Mouse (Mus musculus) retina, postnatal 7 days (tissue): ENCODE data around the gene Gm28042.

ENCODE experiments used
- DNase-seq: peaks from one replicate; pipeline ENCODE4 v3.0.0-alpha.2; 2012; ENCODE audit warnings: low read depth, low spot score

Gene Gm28042

DNA sequence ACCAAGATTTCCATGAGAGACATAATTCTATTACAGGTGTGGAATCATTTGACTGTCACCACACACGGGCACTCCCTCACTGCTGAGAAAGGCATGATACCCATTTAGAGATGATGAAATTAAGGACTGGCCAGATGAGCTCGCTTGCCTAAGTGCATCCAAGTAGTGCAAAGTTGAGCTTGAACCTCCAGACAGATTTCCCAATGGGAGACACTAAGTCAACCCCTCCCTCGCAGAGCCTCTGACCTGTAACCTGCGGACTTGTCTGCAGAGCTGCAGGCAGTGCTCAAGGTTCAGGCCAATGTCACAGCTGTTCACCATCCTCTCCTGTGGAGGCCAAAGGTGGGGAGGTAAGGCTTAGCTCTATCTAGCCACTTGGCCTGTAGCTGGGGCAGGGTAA is 31.5 kb downstream of the Gm28042 start:
- no peak for DNase-seq

- no peak for DNase-seq
Observed at GRCm38 (mm10) chr2:120059466-120059865, 32.2 kb downstream of the Gm28042 start.

DNA sequence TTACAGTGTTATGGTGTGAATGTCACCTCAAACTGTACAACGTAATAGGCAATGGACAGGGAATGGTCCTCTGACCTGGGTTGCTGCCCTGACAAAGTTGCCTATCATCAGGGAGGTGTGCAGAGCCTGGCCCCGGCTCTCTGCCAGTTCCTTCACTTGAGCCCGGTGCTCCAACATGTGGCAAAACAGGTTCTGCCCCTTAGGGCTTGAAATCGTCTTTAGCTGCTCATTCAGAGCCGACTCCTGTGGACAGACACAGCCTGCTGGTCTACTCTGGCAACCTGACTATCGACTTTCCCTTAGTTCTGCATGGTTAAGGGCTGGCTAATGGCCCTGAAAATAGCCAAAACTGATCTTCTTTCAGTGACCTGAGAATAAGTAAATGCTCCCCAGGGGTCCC is 32.9 kb downstream of the Gm28042 start:
- DNase-seq = no peak

DNA sequence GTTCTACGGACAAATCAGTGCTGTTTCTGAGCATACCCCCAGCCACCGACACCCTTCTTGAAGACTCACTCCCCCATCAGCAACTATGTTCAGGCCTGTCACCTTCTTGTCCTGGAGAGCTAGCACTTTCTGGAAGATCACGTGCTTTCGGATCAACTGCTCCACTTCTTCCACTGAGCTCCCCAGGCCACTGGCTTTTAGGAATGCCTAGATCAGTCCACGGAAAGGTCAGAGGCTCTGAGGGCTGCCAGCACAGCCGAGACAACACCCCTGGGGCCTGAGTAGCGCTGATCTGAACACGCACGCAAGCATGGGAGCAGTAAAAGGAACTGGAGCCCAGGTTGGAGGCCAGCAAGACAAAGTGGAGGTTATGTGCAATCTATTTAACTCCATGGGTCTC is 33.4 kb downstream of the Gm28042 start:
- DNase-seq = no peak

DNA sequence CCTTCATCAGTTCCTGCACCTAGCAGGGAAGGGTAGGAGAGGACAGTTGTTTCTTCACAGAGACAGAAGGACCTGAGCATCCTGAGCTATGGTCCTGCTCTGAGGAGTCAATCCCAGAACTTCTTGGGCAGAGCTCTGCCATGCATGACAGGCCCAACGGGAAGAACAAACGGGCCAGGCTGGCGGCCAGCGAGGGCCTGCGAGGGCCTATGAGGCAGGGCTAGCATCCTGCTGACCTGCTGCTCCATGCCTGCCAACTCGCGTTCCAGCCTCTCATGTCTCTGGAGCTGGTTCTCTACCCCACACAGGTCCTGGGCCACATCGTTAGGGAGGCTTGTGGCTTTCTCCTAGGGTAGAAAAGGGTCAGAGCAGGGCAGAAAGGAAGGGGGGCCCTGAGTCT is 35.0 kb downstream of the Gm28042 start:
- DNase-seq = no peak

DNA sequence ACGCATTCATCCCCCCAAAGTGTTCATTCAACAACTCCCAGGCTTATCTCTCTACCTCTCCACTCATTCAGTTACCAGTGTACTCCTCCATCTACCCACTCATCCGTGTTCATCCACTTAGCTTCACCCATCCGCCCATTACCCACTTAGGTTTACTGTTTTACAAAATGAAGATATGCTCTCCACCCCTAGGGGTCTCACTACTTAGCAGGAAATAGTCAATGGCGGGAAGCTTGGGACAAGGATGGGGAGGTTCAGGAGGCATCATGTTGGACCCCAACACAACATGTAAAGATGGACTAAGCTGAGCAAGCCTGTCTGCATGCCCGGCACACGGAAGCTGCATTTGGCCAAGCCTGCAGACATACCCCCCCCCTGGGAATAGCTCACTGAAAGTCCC is 37.3 kb downstream of the Gm28042 start:
- DNase-seq = no peak

DNA sequence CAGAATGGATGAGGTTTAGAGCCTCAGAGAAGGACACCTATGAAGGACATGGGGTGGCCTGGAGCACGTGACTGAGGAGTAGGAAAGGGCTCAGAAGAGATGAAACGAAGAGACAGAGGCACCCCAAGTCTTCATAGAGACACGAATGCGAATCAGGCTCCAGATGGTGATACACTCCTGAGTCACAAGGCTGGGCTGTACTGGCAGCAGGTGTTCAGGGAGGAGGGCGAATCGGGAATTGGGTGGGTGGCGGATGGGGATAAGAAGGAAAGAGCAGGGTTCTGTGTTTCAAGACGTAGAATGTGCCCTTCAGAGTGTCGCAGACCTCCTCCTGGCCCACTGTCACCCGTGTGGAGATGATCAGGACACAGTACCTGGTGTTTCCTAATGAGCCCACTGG is 38.0 kb downstream of the Gm28042 start:
- DNase-seq = no peak

DNA sequence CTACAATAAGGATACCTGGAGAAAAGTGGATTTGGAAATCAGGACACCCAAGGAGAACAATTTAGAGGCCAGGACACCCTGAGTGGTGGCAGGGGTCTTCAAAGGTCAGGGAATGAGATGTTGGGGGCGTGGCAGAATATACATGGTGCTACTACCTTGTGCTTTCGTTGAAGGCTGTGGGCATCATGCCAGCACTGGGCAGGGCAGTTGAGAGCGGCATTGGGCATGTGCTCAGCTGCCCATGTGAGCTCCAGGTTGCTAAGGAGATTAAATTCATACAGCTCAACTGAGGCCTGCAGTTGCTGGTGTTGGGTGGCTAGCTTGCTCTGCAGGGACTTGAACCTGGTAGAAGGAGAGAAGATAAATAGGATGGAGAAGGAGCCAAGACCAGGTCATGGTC is 38.9 kb downstream of the Gm28042 start:
- no peak for DNase-seq

GRCm38 (mm10) chr2:120068555-120069465 is 41.5 kb downstream of the Gm28042 start:
- DNase-seq = peak; percentile 30

DNA sequence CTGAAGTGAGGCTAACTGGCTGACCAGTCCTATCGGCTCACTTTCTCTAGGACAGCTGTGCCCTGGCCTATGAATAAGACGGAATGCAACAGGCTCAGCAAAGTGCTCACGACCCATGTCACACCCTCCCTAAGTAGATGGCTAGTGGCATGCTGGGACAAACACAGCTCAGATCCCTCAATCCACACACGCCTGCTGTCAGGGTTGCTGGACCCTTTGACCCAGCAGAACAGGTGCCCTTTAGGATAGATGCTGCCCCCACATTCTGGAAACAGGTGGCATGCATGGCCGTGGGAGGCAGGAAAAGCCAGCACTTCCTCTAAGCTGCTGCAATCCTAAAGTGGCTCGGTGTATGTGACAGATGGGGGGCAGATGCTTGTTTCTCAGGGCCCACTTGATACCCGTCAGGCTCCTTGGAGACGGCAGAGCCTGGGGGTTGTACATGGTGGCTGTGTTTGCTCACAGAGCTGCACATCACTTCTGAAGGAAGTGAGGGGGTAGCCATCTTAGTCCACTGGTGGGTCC is 42.2 kb downstream of the Gm28042 start:
- DNase-seq = no peak

DNA sequence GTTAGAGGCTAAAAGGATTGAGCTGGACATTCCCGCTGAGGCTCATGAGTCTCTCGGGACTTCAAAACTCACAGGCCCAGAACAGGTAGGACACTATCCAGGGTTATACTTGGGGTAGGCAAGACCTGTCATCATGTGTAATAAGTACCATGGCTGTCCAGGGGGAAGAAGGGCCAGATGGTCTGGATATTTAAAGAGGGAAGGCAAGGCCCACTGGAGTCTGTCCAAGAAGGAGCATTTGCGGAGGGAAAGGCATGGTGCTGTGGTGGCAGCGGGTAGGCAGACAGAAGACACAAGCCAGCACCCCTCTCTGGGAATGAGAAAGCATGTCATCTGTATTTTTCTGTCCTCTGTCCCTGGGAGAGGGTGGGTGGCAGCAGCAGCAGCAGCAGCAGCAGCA is 46.8 kb downstream of the Gm28042 start:
- no peak for DNase-seq

DNA sequence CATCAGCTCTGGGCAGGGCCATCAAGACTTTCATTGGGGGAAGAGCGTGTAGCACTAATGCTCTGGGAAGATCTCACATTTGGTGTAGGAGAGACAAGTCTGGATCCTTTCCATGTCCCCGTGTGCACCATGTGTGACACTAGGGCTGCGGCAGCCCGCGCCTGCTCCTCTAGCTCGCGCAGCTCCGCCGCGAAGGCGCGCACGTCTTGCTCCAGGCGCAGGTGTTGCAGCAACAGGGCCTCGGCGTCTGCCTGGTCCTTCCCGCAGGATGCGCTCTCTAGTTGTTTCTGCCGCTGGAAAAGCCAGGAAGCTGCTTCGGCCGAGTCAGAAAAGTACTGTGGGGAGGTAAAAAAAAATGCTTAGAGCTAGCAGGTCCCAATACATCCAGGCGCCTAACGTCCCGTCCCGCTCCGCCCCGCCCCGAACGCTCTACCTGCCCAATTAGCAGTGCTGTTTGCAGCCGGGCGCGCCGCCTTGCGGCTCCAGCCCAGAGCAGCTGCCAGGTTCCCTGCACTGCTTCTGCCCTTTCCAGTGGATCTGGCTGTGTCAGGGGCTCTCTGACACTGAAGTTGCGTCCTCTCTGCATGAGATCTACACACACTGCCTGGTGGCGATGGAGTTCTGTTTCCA is 48.9 kb downstream of the Gm28042 start:
- peak; percentile 31 for DNase-seq

GRCm38 (mm10) chr2:120082416-120082815 is 55.1 kb downstream of the Gm28042 start:
- DNase-seq = no peak

DNA sequence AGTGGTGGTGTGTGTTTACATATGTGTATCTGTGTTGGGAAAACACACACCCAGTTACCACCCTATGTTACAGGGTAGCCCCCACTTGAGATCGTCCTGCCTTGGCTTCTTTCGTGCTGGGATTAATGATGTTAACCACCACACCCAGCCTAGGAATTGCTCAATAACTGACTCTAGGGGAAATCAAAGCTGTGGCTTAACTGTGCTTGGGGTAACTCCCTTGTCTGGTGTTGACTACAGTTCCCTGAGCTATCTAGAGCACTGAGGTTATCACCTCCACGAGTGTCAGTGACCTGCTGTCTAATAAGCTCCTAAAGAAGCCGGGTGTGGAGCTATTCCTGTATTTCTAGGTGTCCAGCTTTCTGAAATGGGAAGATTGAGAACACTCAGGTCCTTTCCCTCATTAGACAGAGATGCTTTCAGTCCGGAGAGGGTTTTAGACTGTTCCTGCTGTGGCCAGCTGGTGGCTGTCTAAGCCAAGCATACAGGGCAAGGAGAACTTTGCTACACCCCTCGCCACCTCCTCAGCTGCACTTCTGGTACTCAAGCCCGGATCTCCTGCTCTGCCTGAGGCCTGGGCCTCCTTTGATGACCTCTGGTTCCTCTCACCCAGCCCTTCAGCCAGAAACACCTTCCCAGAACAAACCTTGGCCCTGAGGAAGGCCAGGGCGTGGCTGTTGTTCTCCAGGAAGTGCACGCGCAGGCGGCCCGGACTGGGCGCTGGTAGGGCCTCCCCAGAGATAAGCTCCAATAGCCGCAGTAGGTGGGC is 57.5 kb downstream of the Gm28042 start:
- DNase-seq = no peak

GRCm38 (mm10) chr2:120086038-120086437 is 58.7 kb downstream of the Gm28042 start:
- DNase-seq = no peak

- DNase-seq = no peak
Observed at GRCm38 (mm10) chr2:120087391-120087790, 60.1 kb downstream of the Gm28042 start.

GRCm38 (mm10) chr2:120087897-120088296 is 60.6 kb downstream of the Gm28042 start:
- no peak for DNase-seq

- no peak for DNase-seq
Observed at GRCm38 (mm10) chr2:120090979-120091378, 63.7 kb downstream of the Gm28042 start.
